Mouse (Mus musculus) midbrain, postnatal 0 days (tissue): ENCODE results near the gene Fam8a1. TPM values are rescaled to one million over a fixed set of nuclear protein-coding genes. Genes with fewer than 3 reads are reported as not detected.
A peak's percentile ranks its signal among the peaks of the same experiment; 100 is the strongest.

Experiments
- ATAC-seq: fragments of 200-750 bp; cut with Nextera tagmentation; 2 replicates; pipeline ENCODE4 v1.8.0; 2017; ENCODE audit warnings: moderate number of reproducible peaks, mild to moderate bottlenecking, moderate TSS enrichment, moderate library complexity; ENCODE audit not compliant: low FRiP score
- DNase-seq: peaks from one replicate; pipeline ENCODE4 v3.0.0-alpha.2; 2015; ENCODE audit warnings: low spot score
- H3K27ac ChIP-seq: fragments of 300-500 bp; sonication (generic); 2 replicates; pipeline ENCODE4 v1.5.1; 2014; ENCODE audit warnings: low read depth, mild to moderate bottlenecking, low read length, mixed read lengths
- H3K27me3 ChIP-seq: fragments of 300-500 bp; sonication (generic); 2 replicates; pipeline ENCODE4 v1.6.1; 2014; ENCODE audit warnings: low read length, control low read depth, mixed read lengths; ENCODE audit not compliant: insufficient read depth
- H3K36me3 ChIP-seq: fragments of 300-500 bp; sonication (generic); 2 replicates; pipeline ENCODE4 v1.6.1; 2014; ENCODE audit warnings: low read length, control low read depth, mixed read lengths; ENCODE audit not compliant: insufficient read depth
- H3K4me1 ChIP-seq: fragments of 300-500 bp; sonication (generic); 2 replicates; pipeline ENCODE4 v1.6.1; 2014; ENCODE audit warnings: mild to moderate bottlenecking, control low read depth, antibody characterized with exemption, low read length, mixed read lengths; ENCODE audit not compliant: insufficient read depth
- H3K4me2 ChIP-seq: fragments of 300-500 bp; sonication (generic); 2 replicates; pipeline ENCODE4 v1.6.1; 2014; ENCODE audit warnings: low read depth, mild to moderate bottlenecking, low read length, mixed read lengths; ENCODE audit not compliant: poor library complexity, severe bottlenecking
- H3K4me3 ChIP-seq: fragments of 300-500 bp; sonication (generic); 2 replicates; pipeline ENCODE4 v1.5.1; 2014; ENCODE audit warnings: low read depth, mild to moderate bottlenecking, low read length, moderate library complexity
- H3K9ac ChIP-seq: fragments of 300-500 bp; sonication (generic); replicated peaks from 2 replicates; pipeline ENCODE4 v1.6.1; 2014; ENCODE audit warnings: mild to moderate bottlenecking, low read length, moderate library complexity, mixed read lengths; ENCODE audit not compliant: poor library complexity, severe bottlenecking
- H3K9me3 ChIP-seq: fragments of 300-500 bp; sonication (generic); 2 replicates; pipeline ENCODE4 v1.6.1; 2016; ENCODE audit warnings: low read length, control low read depth
- CTCF ChIP-seq: IDR thresholded peaks from 2 replicates; pipeline ENCODE4 v1.5.1; 2016; ENCODE audit warnings: antibody characterized with exemption, mild to moderate bottlenecking
- WGBS: fragments of 180-500 bp; shearing (Covaris S2); extraction: QIAGEN DNeasy Blood & Tissue Kit; methylation state at CpG from one replicate; pipeline ENCODE4 v1.1.7; 2014; 5-methylcytosine and 5-hydroxymethylcytosine counted together
- polyA plus RNA-seq: library from polyadenylated mRNA; unstranded; fragments of >200 nt; fragmentation: Nextera tagmentation; extraction: Ambion mirVana; gene quantifications from 2 replicates; pipeline ENCODE4 v1.2.1, GENCODE M21; 2015
- total RNA-seq: library from RNA; depleted of rRNA; stranded (reverse); fragments of >200 nt; gene quantifications from 2 replicates; pipeline ENCODE4 v1.2.3, GENCODE M21; 2014

Fam8a1 gene
- total and polyA plus RNA-seq, 2 experiments from 2014 or later = 18.1 to 59.2 TPM

- DNase-seq (no peak), ATAC-seq (no peak)
- no peaks in the 10 kb centered on the region for H3K27me3 ChIP-seq
- H3K4me2 ChIP-seq = no peak overlapping the region
- H3K9ac ChIP-seq = no peak overlapping the region
- no peaks in the 10 kb centered on the region for H3K4me1 ChIP-seq
- no peak overlapping the region for H3K27ac ChIP-seq
- TF ChIP-seq CTCF = no peak
- H3K36me3 ChIP-seq = peaks cover 15% of the 10 kb centered on the region; the same call in 1 of the 2 replicates
- H3K4me3 ChIP-seq = no peak overlapping the region
- WGBS = 93% methylated on average over 1 of the region's 1 CpGs
- H3K9me3 ChIP-seq = no peaks in the 10 kb centered on the region
These were observed 30.1 kb downstream of the Fam8a1 start for GRCm38 (mm10) chr13:46699372-46699771.

GRCm38 (mm10) chr13:46701486-46701885 is 32.2 kb downstream of the Fam8a1 start:
- no peak overlapping the region for H3K4me3 ChIP-seq
- no peak overlapping the region for H3K9ac ChIP-seq
- H3K27ac ChIP-seq = no peak overlapping the region
- H3K4me2 ChIP-seq = no peak overlapping the region
- no peaks in the 10 kb centered on the region for H3K4me1 ChIP-seq
- TF ChIP-seq CTCF = no peak
- peaks cover 8% of the 10 kb centered on the region; the same call in 1 of the 2 replicates for H3K36me3 ChIP-seq
- no peaks in the 10 kb centered on the region for H3K9me3 ChIP-seq
- WGBS = 79% methylated on average over 2 of the region's 2 CpGs
- no peak for DNase-seq
- no peak for ATAC-seq
- no peaks in the 10 kb centered on the region for H3K27me3 ChIP-seq

GRCm38 (mm10) chr13:46703138-46703537 is 33.8 kb downstream of the Fam8a1 start:
- no peaks in the 10 kb centered on the region for H3K4me1 ChIP-seq
- peak; percentile 23 for DNase-seq
- WGBS = 78% methylated on average over 5 of the region's 5 CpGs

GRCm38 (mm10) chr13:46713486-46713885 is 44.2 kb downstream of the Fam8a1 start:
- Histone ChIP-seq H3K36me3 (peaks cover 13% of the 10 kb centered on the region; the same call in 1 of the 2 replicates), H3K4me3 (no peak overlapping the region), H3K27ac (no peak overlapping the region), H3K4me1 (no peaks in the 10 kb centered on the region), H3K27me3 (no peaks in the 10 kb centered on the region), H3K4me2 (no peak overlapping the region), H3K9me3 (no peaks in the 10 kb centered on the region), H3K9ac (no peak overlapping the region)
- WGBS = 70% methylated on average over 5 of the region's 5 CpGs
- ATAC-seq (no peak), DNase-seq (no peak)
- TF ChIP-seq CTCF = no peak

More at GRCm38 (mm10) chr13:46703138-46703537, 33.8 kb downstream of the Fam8a1 start:
- H3K9ac ChIP-seq = no peak overlapping the region
- no peak overlapping the region for H3K4me2 ChIP-seq
- H3K9me3 ChIP-seq = no peaks in the 10 kb centered on the region
- no peak overlapping the region for H3K4me3 ChIP-seq
- no peaks in the 10 kb centered on the region for H3K27me3 ChIP-seq
- no peak for ATAC-seq
- H3K36me3 ChIP-seq = peaks cover 5% of the 10 kb centered on the region; the same call in 1 of the 2 replicates
- H3K27ac ChIP-seq = no peak overlapping the region
- peak; percentile 48 for TF ChIP-seq CTCF

GRCm38 (mm10) chr13:46715976-46716639 is 46.8 kb downstream of the Fam8a1 start:
- no peaks in the 10 kb centered on the region for H3K9me3 ChIP-seq
- no peak overlapping the region for H3K4me3 ChIP-seq
- peaks cover 4% of the 10 kb centered on the region; the same call in 1 of the 2 replicates for H3K36me3 ChIP-seq
- no peaks in the 10 kb centered on the region for H3K4me1 ChIP-seq
- WGBS = 79% methylated on average over 3 of the region's 3 CpGs
- H3K4me2 ChIP-seq = no peak overlapping the region
- no peaks in the 10 kb centered on the region for H3K27me3 ChIP-seq
- no peak overlapping the region for H3K27ac ChIP-seq
- H3K9ac ChIP-seq = no peak overlapping the region
- TF ChIP-seq CTCF = no peak
- DNase-seq = no peak
- ATAC-seq = no peak

- WGBS = 60% methylated on average over 5 of the region's 5 CpGs
- Histone ChIP-seq H3K27ac (no peak overlapping the region), H3K4me1 (no peaks in the 10 kb centered on the region), H3K9ac (no peak overlapping the region), H3K9me3 (no peaks in the 10 kb centered on the region), H3K27me3 (no peaks in the 10 kb centered on the region), H3K4me3 (no peak overlapping the region), H3K4me2 (no peak overlapping the region), H3K36me3 (0 out of 2 replicates have a peak, but pooled peaks cover 4% of the 10 kb centered on the region)
- DNase-seq (no peak), ATAC-seq (no peak)
- no peak for TF ChIP-seq CTCF
These were observed 49.6 kb downstream of the Fam8a1 start for GRCm38 (mm10) chr13:46718893-46719400.
